Mouse (Mus musculus): Measurements from ENCODE around the gene Hspb7. TPM values are rescaled to one million over a fixed set of nuclear protein-coding genes. Genes with fewer than 3 reads are reported as not detected.

Hspb7 gene
- polyA plus RNA-seq, 1 experiment from 2014 or later: 5.6 TPM

DNA sequence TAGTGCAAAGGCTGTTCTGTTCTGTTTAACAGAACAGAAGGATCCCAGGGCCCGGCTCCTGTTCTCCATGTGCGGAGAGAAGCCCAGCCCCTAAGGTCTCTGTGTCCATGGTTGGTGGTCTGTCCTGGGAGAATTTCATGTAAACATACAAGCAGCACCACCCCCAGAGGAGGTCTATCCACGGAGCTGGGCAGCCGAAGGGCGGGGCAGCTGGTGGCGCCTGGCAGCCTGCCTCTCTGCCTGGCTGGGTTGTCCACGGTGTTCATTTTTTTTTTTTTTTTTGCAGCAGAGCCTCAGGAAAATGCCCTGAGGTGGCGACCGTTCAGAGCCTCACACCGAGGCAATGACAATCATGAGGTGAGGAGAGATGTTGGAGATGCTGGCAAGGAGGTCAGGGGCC, 48.0 kb downstream of the Hspb7 start:
- no peak overlapping the region for H3K27ac ChIP-seq (ENCODE audit: low read length)

DNA sequence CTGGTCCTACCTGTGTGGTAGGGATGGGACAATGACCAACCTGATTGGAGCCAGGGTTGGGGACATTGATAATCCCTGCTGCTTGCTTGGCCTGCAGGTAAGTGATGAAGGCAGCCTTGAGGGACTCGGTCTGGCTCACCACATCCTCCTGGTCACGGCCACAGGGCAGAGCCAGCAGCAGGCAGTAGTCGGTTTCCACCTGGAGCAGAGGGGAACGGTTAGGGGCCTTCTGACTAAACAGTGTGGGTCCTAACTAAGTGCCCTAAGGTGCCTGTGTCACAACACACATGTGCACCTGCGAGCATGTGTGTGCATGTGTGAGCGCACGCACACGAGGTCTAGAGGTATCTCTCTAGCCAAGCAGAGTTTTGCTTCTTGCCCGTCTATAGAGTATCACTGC, 48.8 kb downstream of the Hspb7 start:
- Histone ChIP-seq H3K4me1 (ENCODE audit: control insufficient read depth, insufficient read depth, low read length) (0 out of 2 replicates have a peak, but pooled peaks cover 6% of the 10 kb centered on the region), H3K9ac (ENCODE audit: low read length) (no peak overlapping the region), H3K9me3 (replicated peaks; ENCODE audit: control insufficient read depth, low read length) (no peaks in the 10 kb centered on the region; the same call in 1 of the 2 replicates), H3K27me3 (ENCODE audit: control insufficient read depth, insufficient read depth, low read length) (no peaks in the 10 kb centered on the region), H3K4me3 (replicated peaks; ENCODE audit: low read length) (no peak overlapping the region), H3K36me3 (ENCODE audit: control insufficient read depth, insufficient read depth, low read length) (peaks cover 65% of the 10 kb centered on the region), H3K27ac (ENCODE audit: low read length) (no peak overlapping the region), H3K4me2 (ENCODE audit: low read depth, low read length) (no peak overlapping the region)
- 89% methylated on average over 9 of the region's 9 CpGs for whole genome bisulfite sequencing
- ATAC-seq (ENCODE audit: insufficient read depth, low FRiP score): no peak

More for the DNA sequence above, 48.0 kb downstream of the Hspb7 start:
- 47% methylated on average over 10 of the region's 10 CpGs for WGBS
- no peak overlapping the region for H3K4me3 ChIP-seq (replicated peaks; ENCODE audit: low read length)
- H3K9ac ChIP-seq (ENCODE audit: low read length): no peak overlapping the region
- no peak for ATAC-seq (ENCODE audit: insufficient read depth, low FRiP score)
- no peaks in the 10 kb centered on the region; the same call in 1 of the 2 replicates for H3K9me3 ChIP-seq (replicated peaks; ENCODE audit: control insufficient read depth, low read length)
- H3K4me1 ChIP-seq (ENCODE audit: control insufficient read depth, insufficient read depth, low read length): 0 out of 2 replicates have a peak, but pooled peaks cover 6% of the 10 kb centered on the region
- no peak overlapping the region for H3K4me2 ChIP-seq (ENCODE audit: low read depth, low read length)
- H3K36me3 ChIP-seq (ENCODE audit: control insufficient read depth, insufficient read depth, low read length): peaks cover 68% of the 10 kb centered on the region
- no peaks in the 10 kb centered on the region for H3K27me3 ChIP-seq (ENCODE audit: control insufficient read depth, insufficient read depth, low read length)

DNA sequence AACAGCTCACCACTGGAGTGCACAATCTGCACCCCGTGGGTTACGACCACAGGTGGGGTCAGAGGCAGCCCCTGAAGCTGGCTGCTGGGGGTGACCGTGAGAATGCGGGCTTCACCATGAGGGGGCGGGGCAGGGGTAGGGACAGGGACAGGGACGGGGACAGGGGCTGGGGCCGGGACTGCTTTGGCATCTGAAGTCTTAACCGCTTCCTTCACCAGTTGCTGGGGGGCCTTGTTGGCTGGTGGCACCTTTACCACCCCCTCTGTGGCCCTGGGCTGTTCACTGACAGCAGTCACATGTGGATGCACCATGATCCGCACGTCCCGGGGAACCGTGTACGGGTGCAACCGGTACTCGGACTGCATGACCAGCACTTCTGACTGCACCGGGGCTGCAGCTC, 50.9 kb downstream of the Hspb7 start:
- 97% methylated on average over 16 of the region's 16 CpGs for WGBS
- no peaks in the 10 kb centered on the region for H3K27me3 ChIP-seq (ENCODE audit: control insufficient read depth, insufficient read depth, low read length)
- no peak for ATAC-seq (ENCODE audit: insufficient read depth, low FRiP score)

DNA sequence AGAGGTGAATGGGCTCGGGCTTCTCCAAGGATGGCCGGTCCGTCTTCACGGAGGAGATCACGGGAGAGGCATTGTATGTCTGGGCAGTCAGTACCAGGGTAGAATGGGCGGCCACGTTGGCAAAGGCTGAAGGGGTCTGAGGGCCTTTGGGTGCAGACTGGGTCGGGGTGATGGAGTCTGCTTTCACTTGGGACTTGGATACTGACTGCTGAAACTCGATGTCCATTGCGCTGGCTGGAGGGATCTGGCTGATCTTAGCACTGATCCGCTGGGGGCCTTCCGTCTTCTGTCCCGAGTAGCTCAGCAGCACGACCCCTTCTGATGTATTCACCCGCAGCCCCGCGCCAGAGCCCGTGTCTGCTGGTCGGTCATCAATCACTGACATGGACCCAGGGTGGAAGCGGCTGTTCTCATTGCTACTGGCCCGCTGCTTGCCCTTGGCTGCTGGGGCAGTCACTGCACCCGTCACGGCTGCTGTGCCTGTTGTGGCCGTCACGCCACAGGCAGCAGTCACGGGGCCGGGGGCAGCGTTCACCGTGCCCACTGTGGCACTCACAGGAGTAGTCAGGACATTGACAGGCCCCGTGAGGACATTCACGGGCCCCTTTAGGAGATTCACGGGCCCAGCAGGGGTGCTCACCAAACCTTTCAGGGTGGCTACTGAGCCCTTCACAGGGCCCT, 52.2 kb downstream of the Hspb7 start:
- H3K4me3 ChIP-seq (replicated peaks; ENCODE audit: low read length): no peak overlapping the region
- peaks cover 6% of the 10 kb centered on the region; the same call in 1 of the 2 replicates for H3K4me1 ChIP-seq (ENCODE audit: control insufficient read depth, insufficient read depth, low read length)
- H3K27ac ChIP-seq (ENCODE audit: low read length): no peak overlapping the region
- H3K9me3 ChIP-seq (replicated peaks; ENCODE audit: control insufficient read depth, low read length): no peaks in the 10 kb centered on the region; the same call in 1 of the 2 replicates
- peaks cover 72% of the 10 kb centered on the region for H3K36me3 ChIP-seq (ENCODE audit: control insufficient read depth, insufficient read depth, low read length)
- ATAC-seq (ENCODE audit: insufficient read depth, low FRiP score): no peak
- no peaks in the 10 kb centered on the region for H3K27me3 ChIP-seq (ENCODE audit: control insufficient read depth, insufficient read depth, low read length)
- H3K9ac ChIP-seq (ENCODE audit: low read length): no peak overlapping the region
- no peak overlapping the region for H3K4me2 ChIP-seq (ENCODE audit: low read depth, low read length)
- 77% methylated on average over 32 of the region's 32 CpGs for WGBS

More for the DNA sequence above, 50.9 kb downstream of the Hspb7 start:
- Histone ChIP-seq H3K4me3 (replicated peaks; ENCODE audit: low read length) (no peak overlapping the region), H3K4me1 (ENCODE audit: control insufficient read depth, insufficient read depth, low read length) (0 out of 2 replicates have a peak, but pooled peaks cover 6% of the 10 kb centered on the region), H3K27ac (ENCODE audit: low read length) (no peak overlapping the region), H3K9ac (ENCODE audit: low read length) (no peak overlapping the region), H3K9me3 (replicated peaks; ENCODE audit: control insufficient read depth, low read length) (no peaks in the 10 kb centered on the region; the same call in 1 of the 2 replicates), H3K36me3 (ENCODE audit: control insufficient read depth, insufficient read depth, low read length) (peaks cover 68% of the 10 kb centered on the region), H3K4me2 (ENCODE audit: low read depth, low read length) (no peak overlapping the region)

DNA sequence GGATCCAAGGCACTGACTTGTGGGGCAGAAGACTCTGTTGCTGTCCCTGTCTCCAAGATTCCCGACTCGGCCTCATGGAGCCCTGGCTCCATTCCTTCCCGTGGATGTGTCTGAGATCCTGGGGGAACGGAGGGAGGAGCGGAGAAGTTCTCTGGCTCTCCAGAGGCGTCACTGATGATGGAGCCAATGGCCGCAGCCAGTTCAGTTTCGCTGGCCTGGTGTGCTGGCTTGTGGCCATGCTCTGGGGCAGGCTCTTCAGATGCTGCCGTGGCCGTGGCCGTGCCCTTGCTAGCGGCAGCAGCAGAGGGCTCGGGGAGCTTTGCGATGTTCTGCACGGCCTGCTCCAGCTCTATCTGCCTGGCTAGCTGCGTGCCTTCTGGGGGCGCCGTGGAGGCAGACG, 53.9 kb downstream of the Hspb7 start:
- no peaks in the 10 kb centered on the region; the same call in 1 of the 2 replicates for H3K4me1 ChIP-seq (ENCODE audit: control insufficient read depth, insufficient read depth, low read length)
- H3K9ac ChIP-seq (ENCODE audit: low read length): no peak overlapping the region
- no peaks in the 10 kb centered on the region for H3K27me3 ChIP-seq (ENCODE audit: control insufficient read depth, insufficient read depth, low read length)
- H3K4me3 ChIP-seq (replicated peaks; ENCODE audit: low read length): no peak overlapping the region
- no peak overlapping the region for H3K4me2 ChIP-seq (ENCODE audit: low read depth, low read length)
- 87% methylated on average over 19 of the region's 19 CpGs for WGBS
- no peak for ATAC-seq (ENCODE audit: insufficient read depth, low FRiP score)
- peaks cover 83% of the 10 kb centered on the region for H3K36me3 ChIP-seq (ENCODE audit: control insufficient read depth, insufficient read depth, low read length)
- H3K9me3 ChIP-seq (replicated peaks; ENCODE audit: control insufficient read depth, low read length): no peaks in the 10 kb centered on the region; the same call in 1 of the 2 replicates
- no peak overlapping the region for H3K27ac ChIP-seq (ENCODE audit: low read length)

Other genes with a start within 250 kb of the Hspb7 start
- 5.5 and 5.6 TPM in 2 replicates for gene Rsg1, start 206.8 kb upstream of the Hspb7 start, polyA plus RNA-seq (2015; fragmentation: Nextera tagmentation; extraction: Ambion mirVana)
- 16.1 and 18.9 TPM in 2 replicates for gene Arhgef19, start 181.3 kb upstream of the Hspb7 start, polyA plus RNA-seq (2015; fragmentation: Nextera tagmentation; extraction: Ambion mirVana)
- gene Epha2, start 119.5 kb upstream of the Hspb7 start, polyA plus RNA-seq (2015; fragmentation: Nextera tagmentation; extraction: Ambion mirVana): 9.5 and 12.1 TPM in 2 replicates
- gene Fam131c, start 52.6 kb upstream of the Hspb7 start, polyA plus RNA-seq (2015; fragmentation: Nextera tagmentation; extraction: Ambion mirVana): 3.0 and 3.5 TPM in 2 replicates
- gene Clcnka, start 22.1 kb upstream of the Hspb7 start, polyA plus RNA-seq (2015; fragmentation: Nextera tagmentation; extraction: Ambion mirVana): 0.17 TPM in 1 of 2 replicates, not detected in the other
- gene Clcnkb, start 4.8 kb upstream of the Hspb7 start, polyA plus RNA-seq (2015; fragmentation: Nextera tagmentation; extraction: Ambion mirVana): not detected in 2 replicates
- not detected in 2 replicates for gene Srarp, start 15.3 kb downstream of the Hspb7 start, polyA plus RNA-seq (2015; fragmentation: Nextera tagmentation; extraction: Ambion mirVana)
- 31.8 and 35.6 TPM in 2 replicates for gene Zbtb17, start 23.9 kb downstream of the Hspb7 start, polyA plus RNA-seq (2015; fragmentation: Nextera tagmentation; extraction: Ambion mirVana)
- gene Spen, start 117.8 kb downstream of the Hspb7 start, polyA plus RNA-seq (2015; fragmentation: Nextera tagmentation; extraction: Ambion mirVana): 6.2 and 7.2 TPM in 2 replicates
- gene Fblim1, start 185.3 kb downstream of the Hspb7 start, polyA plus RNA-seq (2015; fragmentation: Nextera tagmentation; extraction: Ambion mirVana): 77.2 and 85.0 TPM in 2 replicates
- gene Tmem82, start 197.9 kb downstream of the Hspb7 start, polyA plus RNA-seq (2015; fragmentation: Nextera tagmentation; extraction: Ambion mirVana): 2.7 and 3.8 TPM in 2 replicates
- gene Slc25a34, start 203.0 kb downstream of the Hspb7 start, polyA plus RNA-seq (2015; fragmentation: Nextera tagmentation; extraction: Ambion mirVana): 0.62 and 1.6 TPM in 2 replicates
- 4.4 and 6.3 TPM in 2 replicates for gene Plekhm2, start 244.1 kb downstream of the Hspb7 start, polyA plus RNA-seq (2015; fragmentation: Nextera tagmentation; extraction: Ambion mirVana)